Mouse (Mus musculus): ENCODE measurements around the gene Slc6a18. TPM values are rescaled to one million over a fixed set of nuclear protein-coding genes. Genes with fewer than 3 reads are reported as not detected.
A peak's percentile ranks its signal among the peaks of the same experiment; 100 is the strongest.

The Slc6a18 gene
- polyA plus RNA-seq, 1 experiment from 2014 or later = not detected

- H3K9me3 ChIP-seq (ENCODE audit: control insufficient read depth, low read length) = no peaks in the 10 kb centered on the region
- 81% methylated on average over 11 of the region's 11 CpGs for WGBS
- ATAC-seq (ENCODE audit: low FRiP score) = no peak
Measured at GRCm38 (mm10) chr13:73628586-73629113, 49.2 kb downstream of the Slc6a18 start.

GRCm38 (mm10) chr13:73626745-73627549, 50.9 kb downstream of the Slc6a18 start, which contains the start of gene Tert:
Tert (plus strand) TSS chr13:73626911.
- peaks cover 10% of the 10 kb centered on the region for H3K36me3 ChIP-seq (replicated peaks; ENCODE audit: control insufficient read depth, insufficient read depth)
- 9% methylated on average over 47 of the region's 47 CpGs for WGBS
- H3K4me1 ChIP-seq (replicated peaks; ENCODE audit: control insufficient read depth, insufficient read depth, low read length) = peaks cover 28% of the 10 kb centered on the region
- H3K9ac ChIP-seq = peak within 1 kb of the TSS; percentile 75
- ATAC-seq (ENCODE audit: low FRiP score) (peak; percentile 86), DNase-seq (ENCODE audit: low spot score) (peak; percentile 65)
- no peaks in the 10 kb centered on the region for H3K9me3 ChIP-seq (ENCODE audit: control insufficient read depth, low read length)
- peak within 1 kb of the TSS; percentile 49 for H3K4me3 ChIP-seq (replicated peaks; ENCODE audit: low read length)
- H3K27ac ChIP-seq = no peak within 1 kb of the TSS
- H3K4me2 ChIP-seq (replicated peaks) = peak within 1 kb of the TSS; percentile 93
- no peaks in the 10 kb centered on the region for H3K27me3 ChIP-seq (ENCODE audit: control insufficient read depth, insufficient read depth, low read length)

More at GRCm38 (mm10) chr13:73628586-73629113, 49.2 kb downstream of the Slc6a18 start:
- Histone ChIP-seq H3K4me1 (replicated peaks; ENCODE audit: control insufficient read depth, insufficient read depth, low read length) (peaks cover 28% of the 10 kb centered on the region), H3K4me2 (replicated peaks) (peak overlapping the region; percentile 15), H3K27ac (no peak overlapping the region), H3K4me3 (replicated peaks; ENCODE audit: low read length) (no peak overlapping the region), H3K27me3 (ENCODE audit: control insufficient read depth, insufficient read depth, low read length) (no peaks in the 10 kb centered on the region), H3K36me3 (replicated peaks; ENCODE audit: control insufficient read depth, insufficient read depth) (no peaks in the 10 kb centered on the region), H3K9ac (no peak overlapping the region)
- no peak for DNase-seq (ENCODE audit: low spot score)

- Histone ChIP-seq H3K36me3 (replicated peaks; ENCODE audit: control insufficient read depth, insufficient read depth) (peaks cover 15% of the 10 kb centered on the region), H3K4me1 (replicated peaks; ENCODE audit: control insufficient read depth, insufficient read depth, low read length) (peaks cover 28% of the 10 kb centered on the region), H3K9ac (peak overlapping the region; percentile 75), H3K4me3 (replicated peaks; ENCODE audit: low read length) (peak overlapping the region; percentile 49), H3K27me3 (ENCODE audit: control insufficient read depth, insufficient read depth, low read length) (no peaks in the 10 kb centered on the region), H3K27ac (no peak overlapping the region), H3K9me3 (ENCODE audit: control insufficient read depth, low read length) (no peaks in the 10 kb centered on the region), H3K4me2 (replicated peaks) (peak overlapping the region; percentile 93)
- WGBS = 41% methylated on average over 6 of the region's 6 CpGs
- no peak for ATAC-seq (ENCODE audit: low FRiP score)
- no peak for DNase-seq (ENCODE audit: low spot score)
Measured at GRCm38 (mm10) chr13:73626410-73626744, 51.4 kb downstream of the Slc6a18 start.

- Histone ChIP-seq H3K9ac (no peak overlapping the region), H3K9me3 (ENCODE audit: control insufficient read depth, low read length) (no peaks in the 10 kb centered on the region), H3K4me3 (replicated peaks; ENCODE audit: low read length) (no peak overlapping the region), H3K27ac (no peak overlapping the region), H3K4me2 (replicated peaks) (no peak overlapping the region), H3K27me3 (ENCODE audit: control insufficient read depth, insufficient read depth, low read length) (no peaks in the 10 kb centered on the region), H3K36me3 (replicated peaks; ENCODE audit: control insufficient read depth, insufficient read depth) (peaks cover 73% of the 10 kb centered on the region), H3K4me1 (replicated peaks; ENCODE audit: control insufficient read depth, insufficient read depth, low read length) (no peaks in the 10 kb centered on the region)
- ATAC-seq (ENCODE audit: low FRiP score) (no peak), DNase-seq (ENCODE audit: low spot score) (no peak)
- 74% methylated on average over 6 of the region's 6 CpGs for WGBS
Measured at GRCm38 (mm10) chr13:73620637-73621036, 57.2 kb downstream of the Slc6a18 start.

- WGBS = 94% methylated on average over 5 of the region's 5 CpGs
- H3K9ac ChIP-seq = no peak overlapping the region
Measured at GRCm38 (mm10) chr13:73618406-73618805, 59.4 kb downstream of the Slc6a18 start.

More at GRCm38 (mm10) chr13:73618406-73618805, 59.4 kb downstream of the Slc6a18 start:
- DNase-seq (ENCODE audit: low spot score) (no peak), ATAC-seq (ENCODE audit: low FRiP score) (no peak)
- H3K4me3 ChIP-seq (replicated peaks; ENCODE audit: low read length) = no peak overlapping the region
- peaks cover 95% of the 10 kb centered on the region for H3K36me3 ChIP-seq (replicated peaks; ENCODE audit: control insufficient read depth, insufficient read depth)
- no peak overlapping the region for H3K27ac ChIP-seq
- no peaks in the 10 kb centered on the region for H3K4me1 ChIP-seq (replicated peaks; ENCODE audit: control insufficient read depth, insufficient read depth, low read length)
- H3K27me3 ChIP-seq (ENCODE audit: control insufficient read depth, insufficient read depth, low read length) = no peaks in the 10 kb centered on the region
- H3K9me3 ChIP-seq (ENCODE audit: control insufficient read depth, low read length) = no peaks in the 10 kb centered on the region
- no peak overlapping the region for H3K4me2 ChIP-seq (replicated peaks)

Other genes starting within 250 kb of the Slc6a18 start
- gene Lpcat1, start 210.8 kb downstream of the Slc6a18 start, polyA plus RNA-seq (2014; fragmentation: Nextera tagmentation; extraction: Ambion mirVana) = 77.3 and 95.0 TPM in 2 replicates
- 0.16 and 0.33 TPM in 2 replicates for gene Slc6a3, start 141.3 kb downstream of the Slc6a18 start, polyA plus RNA-seq (2014; fragmentation: Nextera tagmentation; extraction: Ambion mirVana)
- 147 and 157 TPM in 2 replicates for gene Clptm1l, start 74.0 kb downstream of the Slc6a18 start, polyA plus RNA-seq (2014; fragmentation: Nextera tagmentation; extraction: Ambion mirVana)
- gene Tert, start 51.1 kb downstream of the Slc6a18 start, polyA plus RNA-seq (2014; fragmentation: Nextera tagmentation; extraction: Ambion mirVana) = 3.0 and 4.1 TPM in 2 replicates
- gene Slc6a19, start 26.8 kb upstream of the Slc6a18 start, polyA plus RNA-seq (2014; fragmentation: Nextera tagmentation; extraction: Ambion mirVana) = 0.25 and 0.46 TPM in 2 replicates
- 10.5 and 10.6 TPM in 2 replicates for gene Slc12a7, start 55.1 kb upstream of the Slc6a18 start, polyA plus RNA-seq (2014; fragmentation: Nextera tagmentation; extraction: Ambion mirVana)
- gene Nkd2, start 169.6 kb upstream of the Slc6a18 start, polyA plus RNA-seq (2014; fragmentation: Nextera tagmentation; extraction: Ambion mirVana) = 13.2 and 13.3 TPM in 2 replicates